Mouse (Mus musculus) CD4-positive, CD25-positive, alpha-beta regulatory T cell, adult 4 months (primary cell): ENCODE measurements around the gene Eno3. TPM values are rescaled to one million over a fixed set of nuclear protein-coding genes. Genes with fewer than 3 reads are reported as not detected.

ENCODE experiments used
- ATAC-seq: one replicate; pipeline ENCODE4 v1.8.0; 2017
- polyA plus RNA-seq, 2 experiments: library from polyadenylated mRNA; unstranded; fragments of 100-300 nt; shearing (Covaris generic); gene quantifications; one replicate each; pipeline ENCODE4 v1.2.1; 2017

Gene Eno3
- 10 to 100 TPM; 32.6 to 32.7 TPM for polyA plus RNA-seq

DNA sequence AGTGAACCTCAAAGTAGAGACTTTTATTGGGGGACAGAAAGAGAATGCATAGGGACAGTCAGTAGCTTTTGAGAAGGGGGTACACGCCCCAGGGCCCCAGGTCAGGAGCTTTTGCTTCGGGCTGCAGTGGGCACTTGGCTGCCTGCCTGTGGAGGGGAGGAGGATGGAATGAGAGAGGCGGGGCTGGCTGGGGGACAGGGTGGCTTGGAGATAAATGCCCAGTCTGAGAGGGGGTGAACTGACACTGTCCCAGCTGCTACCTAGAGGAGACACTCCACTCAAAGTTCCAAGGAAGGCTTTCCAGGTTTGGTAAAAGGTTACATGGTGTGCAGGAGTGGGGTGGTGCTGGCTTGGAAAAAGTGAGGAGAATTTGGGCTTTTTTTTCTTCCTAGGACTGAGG lies at the start of gene Eno3:
Gene Eno3 (plus strand): TSS at position 239 of the 400 bp plus-strand sequence.
- ATAC-seq: no peak

DNA sequence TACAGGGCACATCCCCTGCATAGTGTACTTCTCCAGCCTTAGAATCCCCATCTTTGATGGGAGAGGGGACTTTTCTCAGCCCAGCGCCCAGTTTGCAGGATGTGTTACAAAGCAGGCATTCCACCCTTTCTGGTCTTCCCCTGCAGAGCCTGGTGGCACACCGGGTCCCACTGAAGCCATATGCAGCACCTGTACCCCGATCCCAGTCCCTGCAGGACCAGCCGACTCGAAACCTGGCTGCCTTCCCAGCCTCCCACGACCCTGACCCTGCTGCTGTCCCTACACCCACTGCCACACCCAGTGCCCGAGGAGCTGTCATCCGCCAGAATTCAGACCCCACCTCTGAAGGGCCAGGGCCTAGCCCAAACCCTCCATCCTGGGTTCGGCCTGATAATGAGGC lies 49.4 kb upstream of the Eno3 start:
- no peak for ATAC-seq

DNA sequence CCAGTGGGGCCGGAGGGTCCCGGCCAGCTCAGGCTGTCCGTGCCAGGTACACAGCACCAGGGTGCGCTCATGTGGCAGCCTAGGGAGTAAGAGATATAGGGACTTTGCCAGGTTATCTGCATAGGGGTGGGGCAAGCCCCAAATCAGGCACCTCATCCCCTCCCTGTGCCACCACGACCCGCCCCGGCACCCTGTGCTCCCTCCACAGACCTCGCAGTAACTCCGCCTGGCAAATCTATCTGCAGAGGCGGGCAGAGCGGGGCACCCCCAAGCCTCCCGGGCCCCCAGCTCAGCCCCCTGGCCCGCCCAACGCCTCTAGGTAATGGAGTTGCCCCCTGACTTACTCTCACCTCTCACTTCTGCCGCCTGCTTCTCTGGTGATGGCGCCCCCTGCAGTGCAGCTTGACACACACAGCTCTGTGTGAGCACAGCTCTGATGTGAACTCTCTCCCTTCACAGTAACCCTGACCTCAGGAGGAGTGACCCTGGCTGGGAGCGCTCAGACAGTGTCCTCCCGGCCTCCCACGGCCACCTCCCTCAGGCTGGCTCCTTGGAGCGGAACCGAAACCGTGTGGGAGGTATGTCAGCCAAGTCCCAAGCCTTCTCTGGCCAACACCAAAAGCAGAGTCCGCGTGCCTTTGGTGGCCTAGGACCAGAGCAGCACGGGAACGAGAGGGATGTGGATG lies 48.5 kb upstream of the Eno3 start:
- no peak for ATAC-seq

DNA sequence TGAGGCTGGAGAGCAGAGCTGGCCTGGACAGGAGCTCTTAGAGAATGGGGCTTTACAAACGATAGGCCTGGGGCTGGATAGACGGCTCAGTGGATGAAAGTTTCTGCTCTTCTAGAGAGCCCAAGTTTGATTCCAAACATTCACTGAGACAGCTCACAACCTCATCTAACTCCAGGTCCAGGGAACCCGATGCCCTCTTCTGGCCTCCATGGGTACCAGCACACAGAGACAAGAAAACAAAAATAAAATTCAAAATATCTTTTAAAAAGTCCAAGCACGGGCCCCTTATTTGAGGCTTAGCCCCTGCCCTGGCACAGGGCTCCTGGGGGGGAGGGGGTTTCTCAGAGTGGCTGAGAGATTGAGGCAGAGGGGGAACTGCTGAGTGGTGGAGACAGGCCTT lies 46.2 kb upstream of the Eno3 start:
- no peak for ATAC-seq

DNA sequence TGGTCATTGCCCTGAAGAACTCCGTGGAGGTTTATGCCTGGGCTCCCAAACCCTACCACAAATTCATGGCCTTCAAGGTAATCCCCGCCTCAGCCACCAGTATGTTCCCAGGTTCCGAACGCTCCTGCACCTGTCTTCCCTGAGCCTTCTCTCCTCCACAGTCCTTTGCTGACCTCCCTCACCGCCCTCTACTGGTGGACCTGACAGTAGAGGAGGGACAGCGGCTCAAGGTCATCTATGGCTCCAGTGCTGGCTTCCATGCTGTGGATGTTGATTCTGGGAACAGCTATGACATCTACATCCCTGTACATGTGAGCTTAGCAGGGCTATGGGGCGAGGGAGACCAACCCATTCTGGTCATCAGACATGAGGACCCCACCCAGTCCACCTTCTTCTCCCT lies 44.5 kb upstream of the Eno3 start:
- ATAC-seq: no peak

DNA sequence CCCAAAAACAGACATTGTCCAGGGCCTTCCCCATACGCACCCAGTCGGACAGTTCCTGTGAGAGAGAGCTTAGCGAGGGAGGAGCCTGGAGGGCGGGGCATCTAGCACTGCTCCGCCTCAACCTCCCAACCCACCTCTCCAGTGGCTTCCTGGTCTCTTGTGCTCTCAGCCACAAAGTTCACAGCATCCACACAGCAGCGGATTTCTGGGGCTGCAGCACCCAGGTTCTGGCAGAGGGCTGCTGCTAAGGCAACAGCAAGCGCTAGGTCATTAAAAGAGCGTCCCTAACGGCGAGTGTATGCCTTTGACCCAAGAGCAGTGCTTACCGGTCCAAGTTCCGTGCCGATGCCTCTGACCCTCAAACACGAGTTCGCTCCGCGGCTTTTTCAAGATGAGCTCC lies 41.9 kb upstream of the Eno3 start:
- peak; percentile 95 for ATAC-seq

DNA sequence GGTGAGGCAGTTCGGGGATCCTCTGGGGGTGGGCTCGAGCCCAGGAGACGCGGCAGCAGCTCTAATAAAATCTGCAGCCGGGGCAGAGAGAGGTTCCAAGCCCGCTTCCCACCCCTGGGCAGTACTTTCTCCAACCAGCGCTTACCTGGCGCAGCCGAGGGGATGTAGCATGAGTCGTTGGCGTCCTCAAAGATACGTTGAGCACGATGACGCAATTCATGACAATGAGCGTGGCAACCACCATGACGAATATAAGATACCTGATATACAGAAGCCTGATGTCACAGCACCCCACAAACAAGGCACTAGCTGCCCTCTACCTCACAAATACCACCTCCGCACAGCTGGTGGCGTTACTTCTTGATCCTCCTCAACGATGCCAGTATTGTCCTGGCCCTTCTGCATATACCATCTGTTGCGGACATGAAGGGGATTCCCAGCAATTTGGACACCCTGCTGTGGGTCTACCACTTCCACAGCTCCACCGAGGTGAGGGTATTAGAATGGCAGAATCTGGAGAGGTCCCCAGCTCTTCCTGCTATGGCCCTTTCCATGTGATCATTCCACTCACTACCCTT lies 41.4 kb upstream of the Eno3 start, which contains the start of gene 4930544D05Rik:
Gene 4930544D05Rik (plus strand): TSS at position 333 of the 578 bp plus-strand sequence.
- ATAC-seq: peak; percentile 72

DNA sequence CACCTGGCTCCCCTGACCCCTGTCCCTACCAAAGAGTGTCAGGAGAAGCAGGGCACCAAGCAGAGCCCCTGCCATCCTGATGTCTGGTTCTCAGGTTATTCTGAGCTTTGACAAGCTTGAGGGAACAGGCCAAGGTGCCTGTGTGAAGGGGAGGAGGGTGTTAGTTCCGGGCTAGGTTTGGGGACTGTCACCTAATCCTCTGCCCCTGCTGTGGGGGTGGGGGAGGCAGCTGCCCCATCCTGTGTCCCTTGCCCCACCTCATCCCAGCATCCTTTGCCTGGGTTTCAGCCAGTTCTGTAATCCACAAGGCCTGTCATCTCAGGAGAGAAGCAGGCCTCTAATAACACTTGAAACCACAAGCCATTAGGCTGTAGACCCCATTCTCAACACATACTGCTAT lies 37.9 kb upstream of the Eno3 start, which contains the start of gene Chrne:
Gene Chrne (minus strand): TSS at position 116 of the 400 bp plus-strand sequence.
- ATAC-seq: no peak

DNA sequence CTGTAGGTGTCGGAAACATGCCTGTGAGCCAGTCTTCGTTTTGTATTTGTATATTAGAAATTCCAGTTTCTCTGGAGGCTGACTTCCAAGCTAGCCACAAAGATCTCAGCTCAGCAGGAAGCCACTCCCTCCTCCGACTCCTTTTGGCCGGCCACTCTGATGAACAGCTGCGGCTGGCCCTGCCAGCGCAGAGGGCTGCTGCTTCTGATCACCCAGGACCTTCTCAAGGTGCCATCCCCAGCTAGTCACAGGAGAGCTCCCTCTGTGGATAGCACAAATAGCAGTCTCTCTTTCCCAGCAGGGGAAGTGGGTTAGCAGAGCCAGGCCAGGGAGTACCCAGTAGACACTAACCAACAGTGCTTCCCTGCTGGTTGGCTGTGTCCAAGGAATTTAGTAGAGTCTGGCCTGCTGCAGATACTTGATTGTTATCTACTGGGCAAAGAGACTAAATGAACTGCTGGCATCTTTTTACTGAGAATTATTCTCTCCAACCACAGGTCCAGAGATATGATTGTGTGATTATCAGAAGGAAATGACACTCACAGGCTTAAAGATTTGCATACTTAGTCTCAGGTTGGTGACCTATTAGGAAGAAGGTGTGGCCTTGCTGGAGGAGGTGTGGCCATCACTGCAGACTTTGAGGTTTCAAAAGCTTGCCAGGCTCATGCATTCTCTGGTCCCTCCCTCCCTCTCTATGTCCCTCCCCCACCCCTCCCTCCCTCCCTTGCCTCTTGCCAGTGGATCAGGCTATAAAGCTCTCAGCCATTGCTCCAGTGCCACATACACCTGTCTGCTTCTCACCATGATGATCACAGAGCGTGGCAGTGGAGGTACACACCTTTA lies 34.8 kb upstream of the Eno3 start:
- ATAC-seq: peak; percentile 78

DNA sequence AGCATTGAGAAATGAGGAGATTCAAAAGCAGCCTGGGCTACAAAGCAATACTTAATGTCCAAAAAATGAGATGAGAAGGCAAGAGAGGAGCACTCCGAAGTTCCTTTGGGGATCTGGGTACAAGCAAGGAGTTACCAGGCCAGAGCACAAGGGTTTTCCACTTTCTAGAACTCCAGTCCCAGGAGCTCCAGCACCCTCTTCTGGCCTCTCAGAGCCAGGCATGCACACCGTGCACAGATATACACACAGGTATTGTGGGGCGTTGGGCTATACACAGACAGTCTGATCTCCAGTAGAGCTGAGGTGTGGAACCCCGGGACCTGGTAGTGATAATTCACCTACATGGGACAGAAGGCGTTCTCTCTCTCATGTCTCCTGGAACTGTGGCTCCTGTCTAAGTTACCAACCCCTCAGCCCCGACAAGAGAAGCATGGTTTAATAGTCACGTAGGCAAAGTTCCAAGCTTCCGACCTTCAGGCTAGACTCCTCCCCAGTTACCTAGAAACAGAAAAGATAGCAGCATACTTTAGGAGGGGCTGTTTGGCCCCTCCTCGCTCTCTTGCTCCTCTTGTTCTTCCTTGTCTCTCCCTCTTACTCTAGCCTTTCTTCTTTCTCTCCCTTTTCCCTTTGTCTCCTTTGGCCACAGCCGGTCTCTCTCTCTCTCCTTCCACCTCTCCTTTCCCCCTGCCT lies 33.8 kb upstream of the Eno3 start:
- no peak for ATAC-seq

DNA sequence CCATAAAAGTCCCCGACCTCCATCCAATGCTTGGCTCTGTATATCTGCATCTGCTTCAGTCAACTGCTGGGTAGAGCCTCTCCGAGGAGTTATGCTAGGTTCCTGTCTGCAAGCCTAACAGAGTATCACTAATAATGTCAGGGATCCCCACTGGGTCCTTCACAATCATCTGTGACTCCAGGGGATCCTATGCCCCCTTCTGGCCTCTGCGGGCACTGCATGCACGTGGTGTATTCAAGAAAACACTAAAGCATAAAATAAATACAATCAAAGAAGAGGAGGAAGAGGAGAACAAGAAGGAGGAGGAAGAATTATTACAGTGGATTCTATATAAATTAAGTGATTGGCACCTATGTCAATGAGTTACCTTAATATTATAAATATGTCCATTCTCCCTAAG lies 31.5 kb upstream of the Eno3 start:
- ATAC-seq: no peak

DNA sequence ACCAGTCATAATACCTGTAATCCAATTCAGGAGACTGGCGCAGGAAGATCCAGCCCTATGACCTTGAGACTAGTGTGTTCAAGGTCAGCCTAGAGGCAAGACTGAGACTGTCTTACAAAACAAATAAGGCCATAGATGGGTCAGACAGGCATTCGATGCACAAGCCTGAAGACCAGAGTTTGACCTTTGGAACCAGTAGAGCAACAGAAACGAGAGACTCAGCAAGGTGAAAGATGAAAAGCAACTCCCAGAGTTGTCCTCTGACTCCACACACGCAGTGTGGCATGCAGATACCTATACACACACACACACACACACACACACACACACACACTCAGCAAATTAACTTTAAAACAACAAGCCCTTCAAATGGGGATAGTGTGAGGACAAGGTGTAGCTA lies 30.1 kb upstream of the Eno3 start:
- no peak for ATAC-seq

DNA sequence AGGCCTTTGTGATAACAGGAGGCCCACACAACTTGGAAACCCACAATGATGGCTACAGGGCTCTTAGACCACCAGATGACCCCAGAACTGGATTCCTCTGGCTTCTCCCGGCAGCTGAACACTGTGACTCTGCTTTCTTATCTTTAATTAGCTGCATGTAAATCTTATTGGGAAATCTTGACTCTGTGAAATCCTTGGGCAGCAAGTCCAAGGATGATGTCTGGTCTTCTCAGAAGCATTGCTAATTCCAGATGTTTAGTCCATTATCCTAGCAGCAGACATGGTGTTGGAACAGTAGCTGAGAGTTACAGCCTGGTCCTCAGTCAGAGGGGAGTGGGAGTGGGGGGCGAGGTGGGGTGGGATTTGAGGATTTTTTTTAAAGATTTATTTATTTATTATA lies 28.6 kb upstream of the Eno3 start:
- no peak for ATAC-seq

DNA sequence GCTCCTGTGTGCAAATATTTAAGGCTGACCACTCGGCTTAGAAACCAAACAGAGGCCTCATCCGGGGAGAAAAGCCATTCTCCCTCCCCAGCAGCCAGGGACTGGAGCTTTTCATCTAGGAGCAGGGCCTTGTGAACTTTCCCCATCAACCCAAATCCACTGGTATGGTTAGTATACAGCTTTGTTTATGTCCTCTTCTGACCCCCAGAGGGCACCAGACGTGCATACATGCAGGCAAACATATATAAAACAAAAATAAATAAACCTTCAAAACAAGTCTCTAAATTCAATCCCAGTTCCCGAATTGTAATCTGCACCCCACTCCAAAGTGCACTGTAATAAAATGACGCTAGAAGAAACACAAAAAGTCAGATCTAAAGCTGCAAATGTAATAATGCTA lies 27.4 kb upstream of the Eno3 start:
- ATAC-seq: no peak

DNA sequence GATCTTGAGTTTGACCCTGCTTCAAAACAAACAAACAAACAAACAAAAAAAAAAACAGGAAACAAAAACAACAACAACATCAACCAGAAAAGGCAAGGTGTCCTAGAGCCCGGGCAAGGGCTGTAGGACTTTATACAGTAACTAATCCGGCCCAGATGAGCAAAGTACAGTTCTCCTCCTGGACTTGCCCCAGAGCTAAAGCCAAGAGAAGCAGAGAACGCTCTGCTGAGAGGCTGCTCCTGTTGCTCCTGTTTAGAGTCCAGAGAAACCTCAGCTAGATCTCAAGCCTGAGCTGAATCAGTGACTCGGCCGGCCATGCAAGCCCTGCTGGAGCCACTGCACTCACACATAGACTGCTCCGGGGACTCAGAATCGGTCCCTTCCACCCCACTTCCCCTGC lies 26.9 kb upstream of the Eno3 start:
- ATAC-seq: no peak

DNA sequence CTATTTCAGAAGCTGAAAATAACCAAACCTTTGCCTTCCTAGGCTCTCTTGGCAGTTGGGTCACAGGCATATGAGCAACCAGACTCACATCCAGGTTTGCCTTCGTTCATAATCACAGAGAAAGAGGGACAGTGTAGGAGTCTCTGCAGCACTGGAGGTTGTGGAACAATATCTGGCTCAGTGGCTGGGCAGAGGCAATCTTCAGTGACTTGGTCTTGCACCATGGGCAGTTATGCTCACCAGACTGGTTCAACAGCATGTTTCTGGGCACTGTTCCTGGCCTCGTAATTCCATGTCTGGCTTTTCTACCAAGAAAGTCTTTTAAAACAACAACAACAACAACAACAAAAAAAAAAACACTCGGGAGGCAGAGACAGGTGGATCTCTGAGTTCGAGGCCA lies 21.4 kb upstream of the Eno3 start:
- no peak for ATAC-seq

DNA sequence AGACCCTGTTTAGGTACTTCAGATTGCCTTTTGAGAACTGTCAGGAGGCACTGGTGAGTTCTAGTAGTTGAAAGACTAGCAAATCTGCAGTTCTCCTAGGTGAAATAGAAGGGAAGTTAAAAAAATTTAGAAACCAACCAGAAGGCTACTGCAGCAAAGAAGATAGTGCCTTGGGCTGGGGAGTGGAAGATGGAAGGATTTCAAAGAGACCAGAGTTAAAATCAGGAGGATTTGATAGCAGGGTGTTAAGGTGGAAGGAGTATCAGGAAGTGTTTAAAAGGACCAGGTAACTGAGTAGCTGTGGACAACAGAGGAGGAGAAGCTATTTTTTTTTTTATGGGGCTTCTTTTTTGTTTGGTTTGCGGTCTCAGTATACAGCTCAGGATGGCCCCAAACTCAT lies 19.2 kb upstream of the Eno3 start:
- ATAC-seq: no peak

DNA sequence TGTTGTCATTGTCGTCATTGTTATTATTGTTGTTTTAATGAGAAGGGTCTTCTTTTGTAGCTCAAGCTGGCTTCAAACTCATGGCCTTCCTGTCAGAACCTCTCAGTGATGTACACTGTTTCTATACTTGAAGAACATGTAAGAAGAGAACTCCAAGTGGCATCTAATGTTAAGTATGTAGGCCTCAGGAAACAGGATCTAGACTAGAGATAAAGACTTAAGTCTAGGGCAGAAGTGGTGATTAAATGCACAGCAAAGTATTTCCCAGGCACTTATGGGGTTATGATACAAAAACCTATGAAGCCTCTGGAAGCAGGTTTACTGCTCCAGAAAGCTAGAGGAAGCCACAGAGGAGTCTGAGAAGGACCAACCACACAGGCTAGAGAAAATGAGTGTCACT lies 18.7 kb upstream of the Eno3 start:
- ATAC-seq: no peak

DNA sequence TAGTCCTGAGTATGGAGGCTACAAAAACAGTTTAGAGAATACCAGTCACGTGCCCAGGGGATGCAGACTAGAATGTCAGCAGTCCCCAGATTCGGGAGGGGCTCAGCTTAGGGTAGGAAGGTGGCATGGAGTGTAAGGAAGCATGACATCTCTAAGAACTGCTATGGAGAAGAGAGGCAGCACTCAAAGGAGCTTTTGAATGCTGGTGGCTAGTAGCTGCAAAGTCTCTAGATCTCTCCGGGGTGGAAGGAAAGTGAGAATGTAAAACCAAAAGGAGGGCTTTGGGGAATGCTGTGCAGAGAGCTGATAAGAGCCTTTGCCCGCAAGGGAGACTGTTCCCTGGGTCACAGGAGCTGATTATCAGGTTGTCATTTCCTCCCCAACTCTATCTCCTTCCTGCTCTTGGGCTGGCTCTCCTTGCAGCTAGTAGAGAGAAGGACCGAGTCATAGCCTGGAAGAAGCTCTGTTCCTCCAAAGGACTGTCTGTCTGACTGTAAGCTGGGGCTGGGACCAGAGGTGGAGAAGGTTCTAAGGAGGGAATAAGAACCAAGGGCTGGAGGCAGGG lies 18.2 kb upstream of the Eno3 start, which contains the start of gene Gp1ba:
Gene Gp1ba (plus strand): TSS at position 409 of the 565 bp plus-strand sequence.
- ATAC-seq: no peak

DNA sequence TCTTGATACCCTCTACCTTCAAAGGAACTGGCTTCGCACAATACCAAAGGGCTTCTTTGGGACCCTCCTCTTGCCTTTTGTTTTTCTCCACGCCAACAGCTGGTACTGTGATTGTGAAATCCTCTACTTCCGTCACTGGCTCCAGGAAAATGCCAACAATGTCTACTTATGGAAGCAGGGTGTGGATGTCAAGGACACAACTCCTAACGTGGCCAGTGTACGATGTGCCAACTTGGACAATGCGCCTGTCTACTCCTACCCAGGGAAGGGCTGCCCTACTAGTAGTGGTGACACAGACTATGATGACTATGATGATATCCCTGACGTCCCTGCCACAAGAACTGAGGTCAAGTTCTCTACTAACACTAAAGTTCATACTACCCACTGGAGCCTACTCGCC lies 17.0 kb upstream of the Eno3 start:
- ATAC-seq: no peak

DNA sequence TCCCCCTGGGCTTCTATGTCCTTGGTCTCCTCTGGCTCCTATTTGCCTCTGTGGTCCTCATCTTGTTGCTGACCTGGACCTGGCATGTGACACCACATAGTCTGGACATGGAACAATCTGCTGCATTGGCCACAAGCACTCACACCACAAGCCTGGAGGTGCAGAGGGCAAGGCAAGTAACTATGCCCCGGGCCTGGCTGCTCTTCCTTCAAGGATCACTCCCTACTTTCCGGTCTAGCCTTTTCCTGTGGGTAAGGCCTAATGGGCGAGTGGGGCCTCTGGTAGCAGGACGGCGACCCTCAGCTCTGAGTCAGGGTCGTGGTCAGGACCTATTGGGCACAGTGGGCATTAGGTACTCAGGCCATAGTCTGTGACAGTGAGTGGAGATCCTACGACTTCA lies 15.8 kb upstream of the Eno3 start:
- ATAC-seq: no peak

DNA sequence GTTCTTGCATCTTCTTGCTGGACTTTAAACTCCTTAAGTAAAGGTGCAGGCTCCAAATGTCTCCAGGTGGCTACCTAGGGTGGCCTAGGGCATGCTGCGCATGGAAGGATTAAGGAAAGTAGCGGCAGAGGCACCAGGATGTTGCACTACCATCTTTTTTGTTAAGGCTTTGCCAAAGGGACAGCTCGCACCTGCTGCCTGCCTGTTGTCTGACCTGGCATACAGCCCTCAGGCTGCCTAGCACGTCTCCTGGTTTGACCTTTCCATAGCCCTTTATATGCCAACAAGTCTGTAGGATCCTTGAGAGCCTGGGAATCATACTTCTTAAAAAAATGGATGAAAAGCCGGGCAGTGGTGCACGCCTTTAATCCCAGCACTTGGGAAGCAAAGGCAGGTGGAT lies 14.0 kb upstream of the Eno3 start:
- ATAC-seq: no peak
